Mouse (Mus musculus) G1E-ER4 (cell line): Measurements from ENCODE around the gene Cd63. TPM values are rescaled to one million over a fixed set of nuclear protein-coding genes. Genes with fewer than 3 reads are reported as not detected.

Source experiments
- GATA1 ChIP-seq: IDR thresholded peaks from one replicate; pipeline ENCODE4 v1.8.0; 2012; ENCODE audit warnings: low read length, inconsistent platforms
- polyA plus RNA-seq: library from polyadenylated mRNA; stranded (reverse); fragments of >175 nt; gene quantifications from 2 replicates; pipeline ENCODE4 v1.2.3, GENCODE M21; 2012

Cd63 gene
- polyA plus RNA-seq, 1 experiment: not detected

DNA sequence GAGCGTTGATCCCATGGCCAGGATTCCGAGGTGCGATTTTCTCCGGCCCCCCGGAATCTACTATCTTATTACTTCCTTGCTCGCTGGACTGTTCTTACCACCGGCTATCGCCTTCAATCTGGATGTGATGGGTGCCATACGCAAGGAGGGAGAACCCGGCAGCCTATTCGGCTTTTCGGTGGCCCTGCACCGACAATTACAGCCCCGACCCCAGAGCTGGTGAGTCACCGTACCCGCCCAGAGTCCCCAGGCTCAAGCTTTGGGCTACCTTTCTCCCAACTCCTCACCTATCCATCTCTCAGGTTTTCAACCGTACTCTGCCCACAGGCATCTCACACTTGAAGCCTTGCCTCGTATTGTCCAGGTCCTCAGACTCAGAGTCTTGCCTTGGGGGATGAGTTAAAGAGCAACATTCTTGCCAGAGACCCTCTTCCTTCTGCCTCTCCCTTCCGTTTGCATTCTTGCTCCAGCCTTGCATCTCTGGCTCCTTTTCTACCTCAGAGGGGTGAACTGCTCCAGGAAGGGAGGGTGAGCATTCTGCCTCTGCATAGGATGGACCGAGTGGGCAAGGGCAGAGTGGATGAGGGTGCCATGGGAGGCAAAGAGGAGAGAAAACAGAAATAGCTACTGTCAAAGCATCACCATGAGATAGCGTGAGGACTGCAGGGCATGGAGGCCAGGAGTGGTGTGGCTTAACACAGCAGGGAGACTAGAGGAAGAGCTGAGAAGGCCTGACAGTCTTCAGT is 33.4 kb downstream of the Cd63 start:
- no peak for TF ChIP-seq GATA1

DNA sequence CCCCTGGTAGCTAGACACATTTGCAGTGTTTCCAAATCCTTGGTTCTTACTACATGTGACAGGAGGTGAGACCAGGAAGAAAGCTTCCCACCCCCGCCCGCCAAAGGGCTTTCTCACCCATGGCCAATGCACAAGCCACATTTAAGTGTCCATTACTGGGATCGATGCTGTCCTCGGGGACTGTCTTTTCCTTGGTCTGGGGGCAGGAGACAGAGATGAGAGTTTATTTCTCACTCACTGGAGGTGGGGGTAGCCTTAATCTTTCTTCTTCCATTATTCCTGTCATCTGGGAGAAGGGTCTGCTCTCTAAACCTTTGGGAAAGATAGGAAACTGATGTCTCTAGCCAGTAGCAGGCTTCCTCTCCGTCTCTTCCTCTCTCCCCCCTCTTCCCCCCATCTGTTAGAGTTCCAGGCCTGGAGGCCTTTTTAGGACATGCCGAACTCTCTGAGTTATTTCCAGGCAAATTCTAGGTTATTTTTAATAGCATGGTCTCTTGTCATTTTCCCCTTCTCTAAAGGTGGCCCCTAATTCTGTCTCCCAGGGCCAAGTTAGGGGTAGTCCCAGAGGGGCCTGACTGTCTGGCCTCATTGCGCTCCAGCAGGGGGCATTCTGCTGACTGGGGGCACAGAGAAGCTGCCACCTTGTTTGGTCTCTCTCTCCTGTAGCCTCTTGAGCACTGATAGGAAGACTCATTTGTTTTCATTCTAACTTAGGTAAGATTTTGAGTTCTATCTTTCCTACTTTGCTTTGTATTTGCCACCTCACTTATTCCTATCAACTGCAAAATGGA is 34.4 kb downstream of the Cd63 start:
- TF ChIP-seq GATA1: no peak

DNA sequence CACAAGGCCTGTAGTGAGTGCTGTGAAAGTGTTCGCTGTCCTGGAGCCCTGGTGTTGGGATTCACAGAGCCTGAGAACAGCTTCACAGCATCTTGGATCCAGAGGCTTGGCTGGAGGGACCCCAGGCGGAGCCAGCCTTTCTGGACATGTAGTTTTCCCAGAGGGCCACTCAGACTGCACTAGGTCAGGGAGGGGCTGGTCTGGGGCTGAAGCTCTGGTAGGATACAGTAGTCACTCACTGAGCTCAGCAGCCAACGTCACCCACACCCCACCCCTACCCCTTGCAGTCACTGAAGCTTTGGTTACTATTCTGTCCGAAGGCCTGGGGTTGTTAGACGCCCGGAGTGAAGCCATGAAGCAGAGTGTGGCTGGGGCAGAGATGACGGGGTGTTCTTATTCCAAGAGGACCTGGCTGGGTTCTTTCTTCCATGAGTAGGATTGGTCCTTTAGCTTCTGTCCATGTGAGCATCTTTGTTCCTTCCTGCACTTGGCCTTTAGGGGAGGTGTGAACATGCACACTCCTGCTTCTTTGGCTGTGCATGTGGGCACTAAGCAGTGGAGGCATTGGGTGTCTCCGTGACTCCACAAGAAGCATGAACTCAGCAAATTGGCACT is 35.1 kb downstream of the Cd63 start:
- no peak for TF ChIP-seq GATA1

DNA sequence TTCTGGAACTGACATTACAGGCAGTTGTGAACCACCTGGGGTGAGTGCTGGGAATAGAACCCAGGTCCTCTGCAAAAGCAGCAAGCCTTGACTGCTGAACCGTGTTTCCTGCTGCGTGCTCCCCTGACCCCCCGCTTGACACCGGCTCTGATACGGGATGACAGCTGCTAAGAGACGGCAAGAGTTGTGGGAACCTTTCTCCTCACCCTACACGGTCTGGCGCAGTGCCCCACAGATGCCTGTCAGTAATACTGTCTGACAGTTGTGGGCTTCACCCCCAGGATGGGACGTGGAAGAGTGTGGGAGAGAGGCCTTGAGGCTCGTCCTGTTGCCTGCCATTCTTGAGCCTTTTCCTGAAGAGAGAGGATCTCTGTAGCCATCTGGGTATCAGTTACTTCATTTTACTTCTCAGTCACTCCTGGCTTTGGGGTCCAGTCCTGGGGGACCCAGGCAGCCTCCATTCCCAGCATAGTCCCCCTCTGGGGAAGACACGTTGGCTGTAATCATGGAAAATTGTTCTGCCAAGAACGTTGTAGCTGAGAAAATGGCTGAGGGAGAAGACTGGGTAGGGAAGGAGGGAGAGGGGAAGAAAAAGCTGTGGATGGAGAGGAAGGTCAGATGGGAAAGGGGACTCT is 37.1 kb downstream of the Cd63 start:
- TF ChIP-seq GATA1: no peak

DNA sequence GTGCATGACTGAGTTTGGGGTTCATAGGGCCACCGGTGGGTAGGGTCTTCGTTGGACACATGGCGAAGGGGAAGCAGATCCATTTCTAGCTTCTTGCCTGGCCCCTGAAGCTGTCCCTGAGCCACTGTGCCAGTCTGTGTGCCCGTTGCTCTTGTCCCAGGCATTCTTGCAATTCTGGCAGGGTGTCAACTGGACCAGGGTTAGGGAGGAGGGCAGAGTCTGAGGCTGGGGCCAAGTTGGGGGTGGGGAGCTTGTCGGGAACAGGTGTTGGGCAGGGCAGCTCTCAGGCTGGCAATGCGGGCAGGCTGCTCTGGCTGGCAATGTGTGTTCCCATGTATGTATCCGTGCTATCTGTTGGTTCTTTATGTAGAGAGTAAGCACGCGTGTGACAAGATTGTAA is 37.7 kb downstream of the Cd63 start:
- TF ChIP-seq GATA1: no peak

DNA sequence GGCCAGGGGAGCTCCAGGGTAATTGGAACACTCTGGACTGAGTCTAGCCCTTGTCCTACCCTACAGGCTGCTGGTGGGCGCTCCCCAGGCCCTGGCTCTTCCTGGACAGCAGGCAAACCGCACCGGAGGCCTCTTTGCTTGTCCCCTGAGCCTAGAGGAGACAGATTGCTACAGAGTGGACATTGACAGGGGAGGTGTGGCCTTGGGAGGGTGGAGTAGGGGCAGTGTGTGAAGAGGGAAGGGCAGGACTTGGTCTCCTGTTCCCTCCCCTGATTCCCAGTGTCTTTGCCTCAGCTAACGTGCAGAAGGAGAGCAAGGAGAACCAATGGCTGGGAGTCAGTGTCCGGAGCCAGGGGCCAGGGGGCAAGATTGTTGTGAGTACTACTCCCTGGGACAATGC is 38.2 kb downstream of the Cd63 start:
- no peak for TF ChIP-seq GATA1

DNA sequence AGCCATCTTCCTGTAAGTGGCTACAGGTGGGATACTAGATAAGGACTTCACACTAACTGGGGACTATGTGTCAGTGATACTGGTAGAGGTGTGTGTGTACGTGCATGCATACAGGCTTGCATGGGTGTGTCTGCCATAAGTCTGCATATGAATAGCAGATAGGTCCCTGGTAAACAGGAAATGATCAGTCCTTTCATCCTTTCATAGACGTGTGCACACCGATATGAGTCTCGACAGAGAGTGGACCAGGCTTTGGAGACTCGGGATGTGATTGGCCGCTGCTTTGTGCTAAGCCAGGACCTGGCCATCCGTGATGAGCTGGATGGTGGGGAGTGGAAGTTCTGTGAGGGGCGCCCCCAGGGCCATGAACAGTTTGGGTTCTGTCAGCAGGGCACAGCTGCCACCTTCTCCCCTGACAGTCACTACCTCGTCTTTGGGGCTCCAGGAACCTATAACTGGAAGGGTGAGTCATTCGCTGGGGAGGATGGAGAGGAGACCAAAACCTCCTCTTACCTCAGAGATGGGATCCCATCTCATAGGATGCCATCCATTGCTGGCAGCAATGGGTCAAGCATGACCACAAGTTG is 39.8 kb downstream of the Cd63 start:
- TF ChIP-seq GATA1: no peak

DNA sequence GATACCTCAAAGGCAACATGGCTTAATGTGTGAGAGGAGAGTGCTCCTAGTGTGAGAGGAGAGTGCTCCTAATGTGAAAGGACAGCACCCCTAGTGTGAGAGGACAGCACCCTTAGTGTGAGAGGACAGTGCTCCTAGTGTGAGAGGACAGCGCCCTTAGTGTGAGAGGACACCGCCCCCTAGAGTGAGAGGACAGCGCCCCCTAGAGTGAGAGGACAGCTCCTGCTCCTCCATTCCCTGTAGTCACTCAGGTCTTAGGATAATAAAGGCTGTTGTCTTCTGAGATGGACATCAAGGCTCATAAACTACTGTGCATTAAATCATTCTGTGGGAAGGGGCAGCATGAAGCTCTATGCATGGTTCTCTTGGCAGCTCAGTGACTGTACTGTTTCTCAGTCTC is 44.9 kb downstream of the Cd63 start:
- TF ChIP-seq GATA1: no peak

DNA sequence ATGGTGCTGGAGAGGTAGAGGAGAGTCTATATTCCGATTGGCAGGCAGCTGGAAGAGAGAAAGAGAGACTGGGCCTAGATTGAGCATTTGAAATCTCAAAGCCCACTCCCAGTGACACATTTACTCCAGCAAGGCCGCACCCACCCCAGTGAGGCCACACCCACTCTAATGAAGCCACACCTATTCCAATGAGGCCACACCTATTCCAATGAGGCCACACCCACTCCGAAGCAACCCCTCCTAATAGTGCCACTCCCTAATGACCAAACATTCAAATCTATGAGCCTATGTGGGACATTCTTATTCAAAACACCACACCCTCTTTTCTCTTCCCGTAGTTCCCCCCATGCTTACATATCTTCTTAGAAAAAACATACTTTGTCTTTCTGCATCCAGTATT is 46.7 kb downstream of the Cd63 start:
- TF ChIP-seq GATA1: no peak

DNA sequence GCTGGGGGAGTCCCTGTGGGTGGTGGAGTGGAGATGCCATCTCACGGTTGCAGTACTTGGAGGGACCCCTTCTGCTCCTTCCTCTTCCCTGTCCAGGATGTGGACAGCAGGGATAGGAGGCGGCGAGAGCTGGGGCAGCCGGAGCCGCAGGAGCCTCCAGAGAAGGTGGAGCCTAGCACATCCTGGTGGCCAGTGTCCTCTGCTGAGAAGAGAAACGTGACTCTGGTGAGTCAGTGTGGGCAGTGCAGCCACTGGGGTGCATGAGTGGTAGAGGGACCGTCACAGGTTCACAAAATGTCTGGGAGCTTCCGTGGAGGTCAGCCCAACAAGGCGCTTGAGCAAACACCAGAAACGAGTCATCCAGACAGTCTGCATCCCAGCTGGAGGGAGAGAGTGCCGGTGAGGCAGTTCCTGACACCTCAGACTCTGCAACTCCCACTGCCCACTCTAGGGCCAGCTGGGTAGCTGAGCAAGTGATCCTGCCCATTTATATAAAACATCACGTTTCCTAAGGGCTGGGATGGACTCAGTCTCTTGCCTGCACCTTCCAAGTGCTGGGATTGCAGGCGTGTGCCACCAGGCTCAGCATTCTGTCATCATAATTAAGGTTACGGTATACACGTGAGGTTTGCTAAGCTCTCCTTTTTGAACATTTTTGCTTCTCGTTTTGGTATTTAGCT is 49.6 kb downstream of the Cd63 start:
- TF ChIP-seq GATA1: no peak

DNA sequence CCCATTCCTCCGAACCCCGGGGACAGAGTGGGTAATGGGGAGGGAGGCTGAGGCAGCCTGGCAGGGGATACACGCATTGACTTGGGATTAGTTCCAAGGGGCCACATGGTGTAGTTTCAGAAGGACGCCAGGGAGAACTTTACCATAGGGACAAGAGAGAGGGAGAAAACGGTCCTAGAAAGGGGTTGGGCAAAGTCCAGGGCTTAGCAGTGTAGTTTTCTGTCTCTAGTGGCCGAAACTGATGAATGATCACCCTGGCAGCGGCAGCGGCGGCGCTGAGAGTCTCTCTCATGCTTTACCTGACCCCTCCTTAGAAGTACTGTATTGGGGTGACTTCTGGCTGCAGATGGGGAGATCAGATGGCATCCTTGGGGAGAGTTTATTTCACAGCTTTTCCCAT is 57.6 kb downstream of the Cd63 start:
- no peak for TF ChIP-seq GATA1

DNA sequence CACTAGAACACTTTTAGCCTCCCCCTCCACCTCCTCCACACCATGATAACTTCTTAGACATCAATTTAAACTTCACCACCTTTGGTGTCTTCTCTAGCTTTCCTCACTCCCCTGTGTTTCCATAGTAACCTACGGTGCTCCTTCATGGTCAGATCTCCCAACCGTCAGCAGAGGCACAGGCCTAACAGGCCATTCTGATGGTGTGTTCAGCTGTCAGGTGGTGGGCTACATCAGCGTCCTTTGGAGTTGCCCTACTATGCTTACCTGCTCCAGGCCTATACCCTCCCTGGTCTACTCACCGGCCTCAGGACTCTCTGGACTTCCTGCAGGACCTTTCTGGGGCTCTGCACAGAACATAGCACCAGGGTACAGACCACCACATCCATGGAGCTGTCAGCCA is 59.4 kb downstream of the Cd63 start:
- no peak for TF ChIP-seq GATA1

DNA sequence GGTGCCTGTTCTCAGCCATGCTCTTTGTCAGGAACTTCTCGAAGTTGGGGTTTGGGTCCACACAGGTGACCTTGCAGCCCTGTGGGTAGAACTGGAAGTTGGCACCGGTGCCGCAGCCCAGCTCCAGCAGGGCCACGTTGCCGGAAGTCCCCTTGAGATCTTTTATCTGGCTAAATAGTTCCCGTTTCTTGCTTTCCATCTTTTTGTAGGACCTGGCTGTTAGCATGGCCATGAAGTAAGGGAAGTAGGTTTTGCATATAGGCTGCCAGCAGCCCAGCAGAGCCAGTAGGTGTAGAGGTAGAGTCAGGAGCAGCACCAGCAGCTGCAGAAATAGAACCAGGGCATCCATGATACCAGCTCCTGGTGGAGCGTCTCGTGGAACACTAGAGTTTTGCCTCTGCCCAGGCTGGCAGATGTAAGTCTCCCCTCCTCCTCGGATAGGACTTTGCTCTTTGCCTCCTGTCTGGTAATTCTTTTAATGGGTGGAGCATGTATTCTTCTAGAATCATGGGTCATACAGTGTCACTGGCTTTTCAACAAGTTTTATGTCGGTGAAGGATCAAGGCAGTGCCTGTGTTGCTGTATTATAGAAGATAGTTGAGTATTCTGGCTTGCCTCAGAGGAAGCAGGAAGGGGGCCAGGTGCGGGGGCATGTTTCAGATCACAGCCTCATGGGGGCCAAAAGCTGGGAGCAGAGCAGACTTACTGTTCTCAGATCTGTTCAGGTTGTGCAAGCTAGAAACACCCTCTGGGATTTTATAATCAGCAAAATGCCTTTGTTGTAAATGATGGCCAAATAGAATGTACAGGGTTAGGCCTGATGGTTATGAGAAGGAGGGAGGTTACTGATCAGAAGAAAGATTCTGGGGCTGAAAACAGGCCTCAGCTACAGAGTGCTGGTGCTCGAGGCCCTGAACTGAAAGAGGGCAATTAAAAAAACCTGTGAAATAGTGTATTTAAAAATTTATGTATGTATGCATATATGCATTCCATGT is 60.1 kb downstream of the Cd63 start, which contains the start of gene Mettl7b:
TSS of gene Mettl7b (minus strand) at position 399 of the 995 bp plus-strand sequence.
- TF ChIP-seq GATA1: no peak

Other genes starting within 250 kb of the Cd63 start
- gene Suox, start 226.9 kb upstream of the Cd63 start, polyA plus RNA-seq: 0.66 and 0.90 TPM in 2 replicates
- 14.3 and 19.7 TPM in 2 replicates for gene Rab5b, start 204.7 kb upstream of the Cd63 start, polyA plus RNA-seq
- gene Pmel, start 196.8 kb upstream of the Cd63 start, polyA plus RNA-seq: 0.10 and 0.18 TPM in 2 replicates
- gene Cdk2, start 196.0 kb upstream of the Cd63 start, polyA plus RNA-seq: 21.0 and 30.8 TPM in 2 replicates
- gene Dgka, start 156.1 kb upstream of the Cd63 start, polyA plus RNA-seq: 0.12 TPM in 2 replicates
- gene Pym1, start 153.1 kb upstream of the Cd63 start, polyA plus RNA-seq: 166 TPM in 2 replicates
- 0.02 TPM in 1 of 2 replicates, not detected in the other for gene Mmp19, start 110.1 kb upstream of the Cd63 start, polyA plus RNA-seq
- gene Dnajc14, start 96.9 kb upstream of the Cd63 start, polyA plus RNA-seq: 9.6 and 12.6 TPM in 2 replicates
- 1.2 and 1.6 TPM in 2 replicates for gene Tmem198b, start 96.6 kb upstream of the Cd63 start, polyA plus RNA-seq
- gene Sarnp, start 83.7 kb upstream of the Cd63 start, polyA plus RNA-seq: 4.5 and 7.1 TPM in 2 replicates
- 16.4 and 19.8 TPM in 2 replicates for gene Ormdl2, start 79.3 kb upstream of the Cd63 start, polyA plus RNA-seq
- gene Gdf11, start 9.3 kb upstream of the Cd63 start, polyA plus RNA-seq: 0.02 and 0.04 TPM in 2 replicates
- 0.61 and 0.65 TPM in 2 replicates for gene Rdh5, start 21.9 kb downstream of the Cd63 start, polyA plus RNA-seq
- 105 and 109 TPM in 2 replicates for gene Bloc1s1, start 23.0 kb downstream of the Cd63 start, polyA plus RNA-seq
- gene Itga7, start 32.8 kb downstream of the Cd63 start, polyA plus RNA-seq: 0.43 and 0.71 TPM in 2 replicates
- 0.06 TPM in 1 of 2 replicates, not detected in the other for gene Mettl7b, start 60.0 kb downstream of the Cd63 start, polyA plus RNA-seq
- not detected in 2 replicates for gene Olfr9, start 88.4 kb downstream of the Cd63 start, polyA plus RNA-seq
- gene Olfr763, start 109.8 kb downstream of the Cd63 start, polyA plus RNA-seq: not detected in 2 replicates
- not detected in 2 replicates for gene Olfr764-ps1, start 138.9 kb downstream of the Cd63 start, polyA plus RNA-seq
- not detected in 2 replicates for gene Olfr765, start 149.0 kb downstream of the Cd63 start, polyA plus RNA-seq
- not detected in 2 replicates for gene Olfr766-ps1, start 168.0 kb downstream of the Cd63 start, polyA plus RNA-seq
- not detected in 2 replicates for gene Olfr767, start 181.9 kb downstream of the Cd63 start, polyA plus RNA-seq
- not detected in 2 replicates for gene Olfr768, start 198.4 kb downstream of the Cd63 start, polyA plus RNA-seq
- not detected in 2 replicates for gene Olfr769, start 216.9 kb downstream of the Cd63 start, polyA plus RNA-seq
- gene Olfr770, start 238.0 kb downstream of the Cd63 start, polyA plus RNA-seq: not detected in 2 replicates